Mouse (Mus musculus): Measurements from ENCODE around the gene Fzd1.

Fzd1 gene

DNA sequence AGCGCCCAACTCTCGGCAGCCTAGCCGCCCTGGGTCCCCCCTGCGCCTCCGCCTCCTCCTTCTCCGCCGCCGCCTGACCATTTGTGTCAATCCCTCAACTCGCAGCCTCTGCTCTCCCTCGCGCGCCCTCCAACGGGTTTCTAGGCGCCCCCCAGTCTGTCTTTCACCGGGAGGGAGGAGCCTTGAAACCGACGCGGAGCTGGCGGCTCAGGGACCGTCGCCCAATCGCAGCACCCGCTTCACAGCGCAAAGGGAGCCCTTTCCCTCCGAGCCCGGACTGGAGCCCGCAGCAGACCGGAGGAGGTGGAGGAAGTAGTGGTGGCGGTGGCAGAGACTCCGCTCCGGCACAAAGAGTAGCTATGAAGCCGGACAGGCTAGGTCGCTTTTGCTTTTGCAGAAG lies at the start of gene Fzd1:
TSS of gene Fzd1 (minus strand) at position 134 of the 400 bp plus-strand sequence.
- DNase-seq (ENCODE audit: low spot score) = peak; percentile 92

DNA sequence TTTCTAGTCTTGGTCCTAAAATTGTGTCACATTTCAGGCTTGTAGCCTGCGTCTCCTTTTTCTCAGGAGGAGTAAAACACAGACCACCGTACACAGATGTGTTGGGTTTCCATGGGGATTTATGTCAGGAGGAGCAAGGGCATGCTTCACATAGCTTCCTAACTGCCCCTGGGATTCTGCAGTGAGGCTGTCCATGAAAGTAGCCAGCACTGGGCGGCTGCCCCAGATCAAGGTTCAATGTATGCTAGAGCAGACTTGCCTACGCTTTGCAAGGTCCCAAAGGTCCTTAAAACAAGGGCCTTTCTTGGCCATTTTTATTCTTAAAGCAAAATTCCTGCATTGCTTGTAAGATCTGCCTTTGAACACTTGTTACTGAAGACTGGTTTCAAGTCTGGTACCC lies 47.4 kb upstream of the Fzd1 start:
- no peak for DNase-seq (ENCODE audit: low spot score)

GRCm38 (mm10) chr5:4803708-4804107 lies 45.9 kb upstream of the Fzd1 start:
- DNase-seq (ENCODE audit: low spot score) = no peak

GRCm38 (mm10) chr5:4801971-4802370 lies 44.1 kb upstream of the Fzd1 start:
- DNase-seq (ENCODE audit: low spot score) = no peak

DNA sequence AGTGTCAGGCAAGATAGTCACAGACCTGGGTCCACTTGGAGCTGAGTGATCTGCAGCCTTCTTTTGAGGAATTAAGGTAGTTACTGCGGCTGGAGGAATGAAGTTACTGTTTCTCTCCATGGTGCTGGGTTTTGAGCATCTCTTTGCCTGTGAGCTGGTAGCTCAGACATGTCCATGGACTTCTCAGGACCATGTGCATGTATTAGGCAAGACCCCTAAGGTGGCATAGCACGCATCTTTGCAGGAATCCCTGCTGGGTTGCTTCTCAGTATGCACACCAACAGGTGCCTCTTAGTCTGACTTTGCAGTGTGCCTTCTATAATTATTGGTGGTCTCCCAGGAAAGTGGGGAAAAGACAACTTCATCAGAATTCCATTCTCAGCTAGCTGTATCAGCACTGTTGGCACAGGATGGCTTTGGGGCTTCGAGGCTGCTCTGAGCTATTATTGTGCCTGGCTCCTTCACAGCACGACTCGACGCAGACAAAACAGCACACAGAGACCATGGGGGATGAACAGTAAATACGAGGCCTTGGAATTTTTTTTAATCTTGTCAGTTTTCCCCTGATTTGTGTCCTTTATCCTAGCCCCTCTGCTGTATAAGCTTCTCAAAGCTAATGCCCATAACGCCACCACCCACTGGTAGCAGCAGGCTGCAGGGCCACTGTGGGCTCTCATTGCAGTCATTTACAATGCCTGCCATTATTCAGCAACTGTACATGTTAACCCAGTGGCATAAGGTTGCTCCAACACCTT lies 43.4 kb upstream of the Fzd1 start:
- DNase-seq (ENCODE audit: low spot score) = no peak

GRCm38 (mm10) chr5:4791219-4791618 lies 33.4 kb upstream of the Fzd1 start:
- DNase-seq (ENCODE audit: low spot score) = no peak

DNA sequence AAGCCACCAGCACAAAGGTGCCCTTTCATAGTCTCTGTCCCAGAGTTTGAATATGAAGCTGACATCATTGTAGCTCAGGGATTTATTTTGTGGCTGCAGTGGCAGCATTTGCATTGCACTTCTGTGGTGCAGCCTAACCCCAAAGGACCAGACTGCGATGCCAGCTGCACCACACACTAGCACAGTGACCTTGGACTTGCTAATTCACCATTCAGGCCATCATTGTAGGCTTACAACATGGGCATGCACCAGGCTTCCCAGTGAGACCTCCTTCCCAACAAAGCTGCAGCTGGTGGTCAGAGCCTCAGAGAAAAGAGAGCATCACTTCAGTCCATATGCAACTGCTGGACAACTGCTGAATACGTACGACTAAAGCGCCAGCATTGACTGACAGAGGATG lies 32.4 kb upstream of the Fzd1 start:
- DNase-seq (ENCODE audit: low spot score) = no peak

DNA sequence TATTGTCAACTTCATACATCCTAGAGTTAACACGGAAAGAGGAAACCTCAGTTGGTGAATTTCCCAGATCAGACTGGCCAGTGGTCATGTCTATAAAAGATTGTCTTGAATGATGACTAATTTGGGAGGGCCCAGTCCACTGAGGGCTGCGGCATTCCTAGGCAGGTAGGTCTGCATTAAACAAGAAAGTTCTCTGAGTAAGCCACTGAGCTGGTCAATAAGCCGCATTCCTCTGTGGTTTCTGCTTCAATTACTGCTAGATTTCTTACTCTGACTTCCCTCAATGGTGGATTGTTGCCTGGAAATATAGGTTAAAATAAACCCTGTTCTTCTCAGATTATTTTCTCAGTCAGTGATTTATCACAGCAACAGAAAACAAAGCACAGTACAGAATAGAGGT lies 30.6 kb upstream of the Fzd1 start:
- DNase-seq (ENCODE audit: low spot score) = no peak

DNA sequence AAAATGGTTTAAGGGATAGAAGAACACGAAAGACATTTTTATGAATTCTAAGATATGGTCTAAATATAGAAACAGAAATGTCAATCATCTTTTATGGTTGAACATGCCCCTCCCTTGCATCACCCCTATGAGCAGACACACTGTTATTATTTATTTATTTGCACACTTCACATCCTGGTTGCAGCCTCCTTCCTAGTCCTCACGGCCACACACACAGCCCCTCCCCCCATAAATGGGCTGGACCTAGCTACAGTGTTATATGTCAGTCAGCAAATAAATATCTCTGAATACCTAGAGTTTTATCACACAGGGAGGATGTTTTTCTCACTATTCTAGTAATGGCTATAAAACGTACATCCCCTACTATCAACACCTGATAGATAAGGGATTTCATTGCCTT lies 29.0 kb upstream of the Fzd1 start:
- no peak for DNase-seq (ENCODE audit: low spot score)

- no peak for DNase-seq (ENCODE audit: low spot score)
Measured at GRCm38 (mm10) chr5:4778274-4778673, 20.4 kb upstream of the Fzd1 start.

GRCm38 (mm10) chr5:4776495-4776894 lies 18.7 kb upstream of the Fzd1 start:
- no peak for DNase-seq (ENCODE audit: low spot score)

DNA sequence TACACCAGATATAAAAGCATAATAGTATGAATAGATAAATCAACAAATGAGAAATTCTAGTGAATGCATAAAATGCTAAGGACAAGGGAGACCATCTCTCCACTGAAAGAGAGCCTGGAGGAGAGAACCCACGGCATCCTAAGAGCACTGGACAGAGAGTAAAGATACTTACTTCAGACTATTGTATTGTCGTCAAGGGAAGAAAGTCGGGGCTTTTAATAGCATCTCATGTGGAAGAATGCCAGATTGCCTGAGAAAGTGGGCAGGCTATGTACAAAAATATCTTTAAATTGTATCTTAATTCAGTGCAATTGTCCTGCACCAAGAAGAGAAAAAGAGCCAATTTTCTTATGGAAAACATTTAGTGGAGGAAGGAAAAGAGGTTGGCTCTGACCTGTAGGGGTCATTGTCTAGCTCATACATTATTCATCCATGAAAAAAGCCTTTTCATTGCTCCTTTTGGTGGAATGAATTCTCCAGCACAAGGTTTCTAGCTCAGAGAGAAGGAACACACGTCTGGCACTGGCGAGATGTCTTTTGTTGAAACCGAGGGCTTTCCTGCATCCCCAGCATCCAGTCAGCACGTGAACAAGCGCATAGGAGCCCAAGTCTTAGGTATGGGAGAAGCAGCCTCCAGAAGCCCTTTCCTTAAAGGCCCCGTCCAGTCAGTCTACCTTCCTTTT lies 15.4 kb upstream of the Fzd1 start:
- DNase-seq (ENCODE audit: low spot score) = no peak

DNA sequence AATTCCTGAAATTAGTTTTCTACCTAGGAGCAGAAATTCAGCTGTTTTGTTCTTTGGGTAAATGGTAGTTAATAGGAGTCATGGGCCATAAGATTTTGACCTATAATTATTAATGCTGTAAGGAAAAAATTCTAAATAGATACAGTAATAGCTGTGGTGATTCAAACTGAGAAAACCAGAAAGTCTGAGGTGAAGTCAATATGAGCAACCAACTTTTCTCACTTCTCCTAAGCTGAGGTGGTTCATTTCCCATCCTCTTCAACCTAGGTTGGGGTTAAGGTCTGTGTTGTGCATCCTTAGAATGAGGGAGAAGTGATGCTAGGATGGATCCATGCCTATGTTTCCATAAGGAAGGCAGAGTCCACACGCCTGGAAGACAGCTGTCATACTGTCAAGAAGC lies 12.8 kb upstream of the Fzd1 start:
- DNase-seq (ENCODE audit: low spot score) = no peak

- DNase-seq (ENCODE audit: low spot score) = no peak
Measured at GRCm38 (mm10) chr5:4767896-4768295, 10.1 kb upstream of the Fzd1 start.

DNA sequence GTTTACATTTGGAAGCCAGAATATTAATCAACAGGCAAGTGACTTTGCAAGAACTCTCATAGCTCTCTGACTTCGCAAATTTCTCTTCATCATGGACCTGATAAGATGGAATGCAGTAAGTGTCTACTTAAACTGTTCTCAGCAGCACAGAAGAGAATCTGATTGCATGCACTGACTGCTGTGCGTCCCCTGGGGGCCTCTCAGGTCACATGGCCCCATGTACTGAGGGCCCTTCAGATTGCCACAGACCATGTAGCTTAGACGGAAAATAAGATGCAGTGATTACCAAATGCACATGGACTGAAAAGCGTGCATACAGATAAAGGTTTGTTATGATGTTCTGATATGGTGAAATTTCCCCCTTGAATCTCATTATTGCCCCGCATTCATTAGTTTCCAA lies 8.9 kb upstream of the Fzd1 start:
- DNase-seq (ENCODE audit: low spot score) = no peak

DNA sequence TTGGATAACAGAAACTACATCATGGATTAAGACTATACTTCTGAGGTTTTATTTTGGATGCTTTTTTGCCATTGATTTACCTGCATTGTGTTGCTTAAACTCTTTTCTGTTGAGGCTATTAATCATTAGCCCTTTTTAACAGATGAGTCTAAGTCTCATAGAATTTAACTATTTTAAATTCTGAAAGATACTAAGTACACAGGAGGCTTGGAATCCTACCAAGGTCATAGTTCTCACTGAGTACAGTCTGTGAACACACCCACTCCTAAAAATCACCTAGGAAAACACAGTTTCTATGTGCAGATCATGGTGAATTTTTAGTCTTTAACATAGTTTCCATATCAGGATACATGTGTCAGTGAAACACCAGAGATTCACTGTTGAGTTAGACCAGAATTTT lies 4.1 kb upstream of the Fzd1 start:
- DNase-seq (ENCODE audit: low spot score) = no peak

GRCm38 (mm10) chr5:4758331-4759080 lies 671 bp upstream of the Fzd1 start:
- no peak for DNase-seq (ENCODE audit: low spot score)

DNA sequence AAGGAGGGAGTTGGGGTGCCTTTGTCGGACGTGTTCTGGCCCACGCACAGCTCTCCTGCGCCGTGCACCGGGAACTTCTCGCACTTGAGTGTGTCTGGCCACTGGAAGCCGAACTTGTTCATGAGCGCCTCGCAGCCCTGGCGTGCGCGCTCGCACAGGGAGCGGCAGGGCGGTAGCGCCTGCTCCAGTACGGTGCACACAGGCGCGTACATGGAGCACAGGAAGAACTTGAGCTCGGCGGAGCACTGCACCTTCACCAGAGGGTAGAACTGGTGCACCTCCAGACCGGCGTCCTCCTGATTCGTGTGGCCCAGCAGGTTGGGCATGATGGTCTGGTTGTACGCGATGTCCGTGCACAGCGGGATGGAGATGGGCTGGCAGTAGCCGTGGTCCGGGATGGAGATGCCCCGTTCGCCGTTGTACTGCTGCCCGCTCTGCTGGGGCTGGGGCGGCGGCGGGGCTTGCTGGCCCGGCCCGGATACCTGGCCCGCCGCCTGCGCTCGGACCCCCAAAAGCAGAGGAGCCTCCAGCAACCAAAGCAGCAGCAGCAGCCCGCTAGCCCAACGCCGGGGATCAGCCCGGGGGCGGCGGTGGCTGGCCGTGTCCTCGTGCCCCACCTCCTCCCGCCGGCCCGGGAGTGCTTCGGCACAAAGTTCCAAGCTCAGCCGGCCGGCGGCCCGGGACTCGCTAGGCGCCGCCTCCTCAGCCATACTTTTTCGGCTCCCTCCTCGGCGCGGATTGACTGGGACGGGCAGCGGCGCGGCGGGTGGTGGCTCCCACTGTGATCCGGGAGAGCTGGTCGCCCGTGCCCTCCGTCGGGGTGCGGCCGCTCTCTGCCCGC lies 744 bp downstream of the Fzd1 start:
- peak; percentile 69 for DNase-seq (ENCODE audit: low spot score)

DNA sequence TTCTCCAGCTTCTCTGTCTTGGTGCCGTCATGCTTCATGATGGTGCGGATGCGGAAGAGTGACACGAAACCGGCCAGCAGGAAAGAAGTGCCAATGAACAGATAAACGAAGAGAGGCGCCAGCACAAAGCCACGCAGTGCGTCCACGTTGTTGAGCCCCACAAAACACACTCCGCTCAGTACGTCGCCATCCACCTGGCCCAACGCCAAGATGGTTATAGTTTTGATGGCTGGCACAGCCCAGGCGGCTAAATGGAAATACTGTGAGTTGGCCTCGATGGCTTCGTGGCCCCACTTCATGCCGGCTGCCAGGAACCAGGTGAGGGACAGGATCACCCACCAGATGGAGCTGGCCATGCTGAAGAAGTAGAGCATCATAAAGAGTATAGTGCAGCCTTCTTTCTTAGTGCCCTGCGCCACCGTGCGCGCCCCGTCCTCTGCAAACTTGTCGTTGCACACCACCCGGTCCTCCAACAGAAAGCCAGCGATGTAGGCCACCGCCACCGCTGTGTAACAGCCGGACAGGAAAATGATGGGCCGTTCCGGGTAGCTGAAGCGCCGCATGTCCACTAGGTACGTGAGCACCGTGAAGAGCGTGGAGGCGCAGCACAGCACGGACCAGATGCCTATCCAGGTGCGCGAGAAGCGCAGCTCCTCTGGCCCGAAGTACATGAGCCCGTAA lies 1.7 kb downstream of the Fzd1 start:
- no peak for DNase-seq (ENCODE audit: low spot score)

GRCm38 (mm10) chr5:4755326-4755725 lies 2.5 kb downstream of the Fzd1 start:
- DNase-seq (ENCODE audit: low spot score) = no peak

- no peak for DNase-seq (ENCODE audit: low spot score)
Measured at GRCm38 (mm10) chr5:4754701-4755281, 3.0 kb downstream of the Fzd1 start.

Measured in ovary, postnatal 36 days (tissue).